Mouse (Mus musculus): ENCODE results near the gene Anapc15-ps.
A peak's percentile ranks its signal among the peaks of the same experiment; 100 is the strongest.

Anapc15-ps gene

GRCm38 (mm10) chr10:95689833-95690232 lies 16.6 kb upstream of the Anapc15-ps start:
- peak; percentile 48 for DNase-seq

- no peak for DNase-seq
Observed at GRCm38 (mm10) chr10:95689058-95689457, 15.8 kb upstream of the Anapc15-ps start.

- peak; percentile 77 for DNase-seq
Observed at GRCm38 (mm10) chr10:95687558-95688141, 14.4 kb upstream of the Anapc15-ps start.

GRCm38 (mm10) chr10:95686041-95686440 lies 12.8 kb upstream of the Anapc15-ps start:
- peak; percentile 55 for DNase-seq

- peak; percentile 84 for DNase-seq
Observed at GRCm38 (mm10) chr10:95684782-95685555, 11.7 kb upstream of the Anapc15-ps start.

GRCm38 (mm10) chr10:95684250-95684649 lies 11.0 kb upstream of the Anapc15-ps start:
- peak; percentile 76 for DNase-seq

- peak; percentile 67 for DNase-seq
Observed at GRCm38 (mm10) chr10:95683735-95684134, 10.5 kb upstream of the Anapc15-ps start.

- DNase-seq, result peak; percentile 84
Observed at GRCm38 (mm10) chr10:95682964-95683363, 9.7 kb upstream of the Anapc15-ps start.

GRCm38 (mm10) chr10:95682091-95682740 lies 9.0 kb upstream of the Anapc15-ps start:
- peak; percentile 74 for DNase-seq

- peak; percentile 50 for DNase-seq
Observed at GRCm38 (mm10) chr10:95681481-95681880, 8.2 kb upstream of the Anapc15-ps start.

GRCm38 (mm10) chr10:95681058-95681440 lies 7.8 kb upstream of the Anapc15-ps start:
- peak; percentile 90 for DNase-seq

- peak; percentile 96 for DNase-seq
Observed at GRCm38 (mm10) chr10:95680153-95681057, 7.2 kb upstream of the Anapc15-ps start.

GRCm38 (mm10) chr10:95679131-95679530 lies 5.9 kb upstream of the Anapc15-ps start:
- peak; percentile 90 for DNase-seq

- DNase-seq, result peak; percentile 93
Observed at GRCm38 (mm10) chr10:95678661-95679060, 5.4 kb upstream of the Anapc15-ps start.

GRCm38 (mm10) chr10:95678241-95678640 lies 5.0 kb upstream of the Anapc15-ps start:
- no peak for DNase-seq

GRCm38 (mm10) chr10:95677356-95678109 lies 4.3 kb upstream of the Anapc15-ps start:
- DNase-seq, result peak; percentile 99

GRCm38 (mm10) chr10:95676991-95677355 lies 3.7 kb upstream of the Anapc15-ps start:
- peak; percentile 86 for DNase-seq

GRCm38 (mm10) chr10:95676387-95676786 lies 3.1 kb upstream of the Anapc15-ps start:
- peak; percentile 84 for DNase-seq

- DNase-seq, result peak; percentile 92
Observed at GRCm38 (mm10) chr10:95670781-95671780, 2.2 kb downstream of the Anapc15-ps start.

GRCm38 (mm10) chr10:95669872-95670271 lies 3.4 kb downstream of the Anapc15-ps start:
- peak; percentile 64 for DNase-seq

GRCm38 (mm10) chr10:95669034-95669433 lies 4.2 kb downstream of the Anapc15-ps start:
- DNase-seq, result peak; percentile 64

Measured in heart, adult 11 months (tissue).